Mouse (Mus musculus): Measurements from ENCODE around the gene Itga7. TPM values are rescaled to one million over a fixed set of nuclear protein-coding genes. Genes with fewer than 3 reads are reported as not detected.

Gene Itga7
- 10 to 100 TPM; 30.1 to 35.4 TPM for total RNA-seq (2021)

DNA sequence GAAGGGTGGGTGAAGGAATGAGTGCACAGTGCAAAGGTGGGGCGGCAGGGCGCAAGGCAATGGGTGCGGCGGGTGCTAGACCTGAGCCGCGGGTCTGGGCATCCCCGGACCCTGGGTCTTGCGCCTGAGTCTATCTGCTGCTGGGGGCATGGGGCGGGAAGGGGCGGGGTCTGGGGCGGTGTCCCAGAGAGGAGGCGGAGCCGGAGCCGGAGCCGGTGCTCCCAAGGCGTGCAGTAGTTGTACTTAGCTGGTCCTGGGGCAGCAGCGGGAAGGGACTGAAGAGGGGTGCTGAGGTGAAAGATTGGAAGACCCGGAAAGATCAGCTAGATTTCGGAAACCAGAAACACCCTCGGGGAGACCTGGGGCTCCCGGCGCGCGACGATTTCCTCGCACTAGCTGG lies at the start of gene Itga7:
TSS of gene Itga7 (plus strand) at position 245 of the 400 bp plus-strand sequence.
- no peak for DNase-seq

GRCm38 (mm10) chr10:128888941-128889827 lies 44.4 kb upstream of the Itga7 start:
- no peak for DNase-seq

- no peak for DNase-seq
Observed at GRCm38 (mm10) chr10:128889846-128890245, 43.8 kb upstream of the Itga7 start.

- no peak for DNase-seq
Observed at GRCm38 (mm10) chr10:128890383-128891295, 43.0 kb upstream of the Itga7 start.

DNA sequence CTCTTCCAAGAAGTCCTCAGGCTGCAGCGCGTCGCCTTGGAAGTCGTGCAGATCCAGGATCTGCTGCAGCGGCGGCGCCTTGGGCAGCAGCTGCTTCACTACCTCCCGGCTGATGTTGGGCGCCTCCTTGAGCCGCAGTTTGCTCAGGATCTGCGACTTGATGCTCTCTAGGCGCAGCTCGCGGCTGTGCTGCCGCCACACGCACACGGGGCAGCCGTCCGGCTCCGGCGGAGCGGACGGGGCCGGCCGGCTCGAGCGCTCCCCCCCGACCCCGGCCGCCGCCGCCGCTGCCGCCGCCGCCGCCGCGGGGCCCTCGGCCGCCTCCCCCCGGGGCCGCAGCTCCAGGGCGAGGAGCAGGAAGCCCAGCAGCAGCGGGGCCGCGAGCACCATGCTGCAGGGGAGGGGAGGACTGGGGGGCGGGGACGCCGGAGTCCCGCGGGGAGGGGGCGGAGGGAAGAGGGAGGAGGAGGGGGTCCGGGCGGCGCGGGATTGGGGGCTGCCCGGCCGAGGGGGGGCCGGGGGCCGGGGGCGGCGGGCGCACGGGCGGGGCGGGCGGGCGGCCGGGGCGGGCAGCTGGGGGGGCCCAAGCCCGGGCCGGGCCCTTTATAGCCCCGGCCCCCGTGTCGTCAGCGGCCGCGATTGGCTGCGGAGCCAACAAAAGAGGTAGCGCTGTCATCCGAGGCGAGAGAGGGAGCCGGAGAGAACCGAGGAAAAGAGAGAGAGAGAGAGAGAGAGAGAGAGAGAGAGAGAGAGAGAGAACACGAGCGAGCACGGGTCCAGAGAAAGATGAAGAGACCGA lies 42.1 kb upstream of the Itga7 start, which contains the start of gene Gdf11:
TSS of gene Gdf11 (minus strand) at position 423 of the 799 bp plus-strand sequence.
- peak; percentile 38 to 63 for DNase-seq

DNA sequence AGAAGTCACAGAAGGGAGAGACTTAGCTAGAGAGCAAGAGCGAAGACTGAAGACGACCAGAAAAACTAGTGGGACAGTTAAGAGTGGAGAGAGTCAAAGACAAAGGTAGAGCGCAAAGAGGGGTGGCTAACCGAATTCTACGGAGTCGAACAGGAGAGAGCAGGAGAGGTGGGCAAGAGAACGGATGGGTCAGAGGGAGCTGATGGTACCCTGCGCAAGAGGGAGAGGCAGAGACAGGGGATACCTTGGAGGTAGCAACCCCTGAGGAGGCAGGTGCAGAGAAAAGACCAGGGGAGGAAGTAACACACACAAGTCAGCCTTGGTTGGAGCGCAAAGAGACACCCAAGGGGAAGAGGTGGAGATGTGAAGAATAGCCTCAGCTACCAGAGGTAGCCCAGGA lies 41.4 kb upstream of the Itga7 start:
- DNase-seq: no peak

DNA sequence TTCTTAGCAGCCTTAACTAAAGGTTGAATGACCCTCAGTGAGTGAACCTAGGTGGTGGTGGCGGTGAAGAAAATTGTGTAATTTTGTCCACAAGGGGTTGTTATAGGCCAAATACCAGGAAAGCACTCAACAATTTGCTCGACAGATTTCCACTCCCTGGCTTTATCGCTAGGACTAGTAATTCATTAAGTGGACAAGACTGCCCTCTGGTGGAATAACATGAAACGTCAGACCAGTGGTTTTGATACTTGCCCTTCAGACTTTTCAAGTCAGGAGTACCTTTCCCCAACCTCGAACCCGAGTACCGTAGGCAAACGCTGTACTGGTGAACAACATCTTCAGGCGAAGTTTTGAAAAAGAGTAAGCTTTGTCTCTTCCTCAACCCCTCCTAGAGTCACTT lies 38.2 kb upstream of the Itga7 start:
- DNase-seq: peak in 1 of 2 experiments; percentile 74

DNA sequence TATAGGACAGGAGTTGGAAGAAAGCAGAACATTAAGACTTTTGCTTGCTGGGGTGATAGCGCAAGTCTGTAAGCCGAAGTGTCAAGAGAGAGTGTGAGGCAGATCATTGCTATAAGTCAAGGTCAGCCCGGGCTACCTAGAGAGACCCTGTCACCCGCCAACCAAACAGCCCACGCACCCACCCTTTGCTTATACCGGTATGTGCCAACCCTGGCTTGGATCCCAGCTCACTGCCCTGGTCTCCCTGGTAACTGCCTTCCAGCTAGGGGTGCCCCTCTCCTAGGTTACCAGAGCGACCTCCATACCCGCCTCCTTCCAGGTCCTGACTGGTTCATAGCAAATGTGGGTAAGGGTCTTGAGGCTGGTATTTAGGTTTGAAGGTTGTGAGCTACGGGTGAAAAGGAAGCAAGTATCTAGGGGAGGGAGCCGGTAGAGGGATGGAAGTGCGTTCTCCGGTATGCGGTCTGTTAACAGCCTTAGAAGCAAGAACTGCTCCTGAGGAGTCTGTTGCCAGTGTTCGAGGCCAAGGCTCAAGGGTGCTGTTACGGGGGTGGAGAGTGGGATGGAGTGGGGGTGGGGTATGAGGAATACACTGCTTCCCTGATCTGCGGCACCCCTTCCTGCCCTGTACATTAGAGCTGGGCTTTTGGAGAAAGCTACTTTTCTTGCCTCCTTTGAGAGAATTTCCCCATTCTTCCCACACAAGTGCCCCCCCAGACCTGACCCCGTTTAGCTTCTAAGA lies 37.5 kb upstream of the Itga7 start:
- DNase-seq: peak; percentile 68 to 69

GRCm38 (mm10) chr10:128896807-128897206 lies 36.8 kb upstream of the Itga7 start:
- DNase-seq: no peak

DNA sequence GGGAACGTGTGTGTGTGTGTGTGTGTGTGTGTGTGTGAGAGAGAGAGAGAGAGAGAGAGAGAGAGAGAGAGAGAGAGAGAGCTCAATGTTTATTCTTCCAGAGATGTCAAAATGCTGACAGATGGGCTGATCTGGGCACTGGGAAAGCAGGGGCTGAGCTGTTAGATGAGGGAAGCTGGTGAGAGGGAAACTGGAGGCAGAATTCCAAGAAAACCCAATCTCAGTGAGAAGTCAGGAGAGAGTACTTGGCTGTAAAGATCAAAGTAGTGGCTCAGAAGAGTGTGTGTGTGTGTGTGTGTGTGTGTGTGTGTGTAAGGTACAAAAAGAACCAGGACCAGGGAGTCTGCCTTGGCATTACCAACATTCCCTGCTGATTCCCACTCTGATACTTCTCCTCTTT lies 36.1 kb upstream of the Itga7 start:
- DNase-seq: no peak

DNA sequence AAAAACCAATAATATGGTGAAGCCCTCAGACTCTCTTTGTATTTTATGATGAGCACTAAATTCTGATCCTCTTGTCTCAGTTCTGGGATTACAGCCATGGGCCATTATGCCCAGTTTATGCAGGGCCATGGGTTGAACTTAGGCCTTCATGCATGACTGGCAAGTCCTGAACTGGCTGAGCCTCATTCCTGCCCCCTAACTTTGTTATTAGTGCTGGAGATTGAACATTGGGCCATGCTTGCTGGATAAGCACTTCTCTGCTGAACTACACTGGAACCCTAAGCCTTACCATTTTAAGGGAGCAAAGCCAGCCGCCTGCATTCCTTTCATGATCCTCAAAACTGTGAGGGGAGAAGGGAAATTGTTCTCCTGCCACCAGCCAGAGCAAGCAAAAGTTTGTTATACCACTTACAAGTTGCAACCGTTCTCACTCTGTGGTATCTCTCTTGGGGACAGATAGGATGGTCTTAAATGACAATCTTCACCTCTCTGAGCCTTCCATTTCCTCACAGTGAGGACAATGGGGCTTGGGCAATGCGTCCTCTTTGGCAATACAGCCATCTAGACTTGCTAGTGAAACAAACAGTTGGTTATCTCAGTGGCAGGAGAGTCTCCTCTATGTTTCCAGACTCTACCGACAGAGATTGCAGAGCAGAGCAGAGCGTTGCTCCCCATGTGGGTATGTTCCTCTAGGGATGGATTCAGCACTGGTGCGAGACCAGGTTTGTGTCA lies 33.7 kb upstream of the Itga7 start:
- DNase-seq: no peak

DNA sequence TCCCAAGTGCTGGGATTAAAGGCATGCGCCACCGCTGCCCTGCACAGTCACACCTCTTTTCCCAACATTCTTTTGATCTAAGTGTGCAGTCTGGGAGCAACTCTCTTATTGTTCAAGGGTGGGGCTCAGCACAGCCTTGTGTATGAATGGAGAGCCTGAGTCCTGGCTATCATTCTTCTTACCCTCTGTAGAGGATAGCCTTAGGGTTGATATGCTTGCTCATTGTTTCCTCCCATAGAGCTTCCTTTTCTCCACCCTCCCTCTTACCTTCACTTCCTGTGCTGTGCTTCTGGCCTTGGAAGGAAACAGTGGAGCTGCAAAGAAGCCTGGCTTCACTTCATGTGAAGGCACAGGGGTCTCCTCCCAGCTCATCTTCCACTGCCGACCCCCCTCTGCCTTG lies 32.9 kb upstream of the Itga7 start, which contains the start of gene Cd63:
TSS of gene Cd63 (plus strand) at position 292 of the 400 bp plus-strand sequence.
- no peak for DNase-seq

- DNase-seq: no peak
Observed at GRCm38 (mm10) chr10:128901409-128901808, 32.2 kb upstream of the Itga7 start.

DNA sequence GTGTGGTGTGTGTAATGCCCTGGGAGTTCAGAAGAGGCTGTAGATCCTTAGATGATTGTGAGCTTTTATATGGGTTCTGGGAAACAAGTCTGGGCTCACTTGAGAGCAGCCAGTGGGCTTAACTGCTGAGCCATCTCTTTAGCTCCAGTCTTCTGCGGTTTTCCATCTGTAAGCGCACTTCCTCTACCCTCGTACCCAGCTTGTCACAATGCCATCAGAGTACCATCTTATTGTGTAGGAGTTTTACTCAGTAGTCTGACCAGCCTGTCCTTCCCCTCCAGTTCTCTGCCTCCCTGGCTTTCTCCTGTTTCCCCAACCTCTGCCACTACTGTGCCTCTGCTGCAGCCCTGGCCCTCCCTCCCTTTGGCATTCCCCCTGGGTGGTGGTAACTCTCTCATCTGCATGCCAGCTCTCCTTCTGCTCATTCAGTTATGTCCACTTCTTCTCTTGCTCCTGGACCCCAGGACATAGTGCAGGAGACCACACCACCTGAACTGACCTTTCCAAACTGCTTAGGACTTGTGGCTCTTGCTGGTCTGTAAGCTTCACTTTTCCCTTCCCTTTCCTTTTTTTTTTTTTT lies 31.1 kb upstream of the Itga7 start:
- DNase-seq: no peak

DNA sequence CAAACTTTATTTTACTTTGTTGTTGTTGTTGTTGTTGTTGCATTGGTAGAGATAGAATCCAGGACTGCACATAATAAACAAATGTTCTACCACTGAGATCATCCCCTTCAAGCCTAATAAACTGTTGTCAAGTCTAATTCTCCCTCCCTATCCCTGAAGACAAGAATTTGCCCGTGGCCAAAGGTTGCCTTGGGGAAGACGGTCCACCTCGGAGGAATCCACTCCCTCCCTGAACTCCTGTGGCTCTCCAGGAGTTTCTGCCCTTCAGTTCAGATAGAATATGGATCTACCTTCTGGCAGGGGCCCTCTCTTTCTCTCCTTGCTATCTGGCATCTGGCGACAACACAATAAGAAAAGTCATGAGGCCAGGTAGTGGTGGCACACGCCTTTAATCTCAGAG lies 28.8 kb upstream of the Itga7 start:
- no peak for DNase-seq

GRCm38 (mm10) chr10:128908778-128909448 lies 24.7 kb upstream of the Itga7 start:
- no peak for DNase-seq

DNA sequence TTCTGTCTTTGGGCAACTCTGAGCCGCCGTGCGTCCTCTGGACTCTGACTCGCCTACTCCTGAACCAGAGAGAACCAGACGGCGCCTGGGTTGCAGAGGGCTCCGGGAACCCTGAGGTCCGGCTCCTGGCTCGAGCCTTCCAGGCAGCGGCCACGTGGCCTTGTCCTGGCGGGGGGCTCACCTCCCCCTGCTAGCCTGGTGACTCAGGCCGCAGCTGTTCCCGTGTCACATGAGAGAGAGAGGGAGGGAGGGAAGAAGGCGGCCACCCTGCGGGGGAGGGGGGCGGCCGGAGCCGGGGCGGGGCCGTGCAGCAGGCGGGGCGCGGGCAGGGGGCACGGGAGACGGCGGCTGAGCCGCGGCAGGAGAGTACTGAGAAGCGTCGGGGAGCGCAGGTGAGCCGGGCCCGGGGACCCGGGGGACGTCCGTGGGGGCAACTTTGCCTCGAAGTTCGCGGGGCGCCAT lies 24.0 kb upstream of the Itga7 start:
- peak; percentile 71 to 78 for DNase-seq

DNA sequence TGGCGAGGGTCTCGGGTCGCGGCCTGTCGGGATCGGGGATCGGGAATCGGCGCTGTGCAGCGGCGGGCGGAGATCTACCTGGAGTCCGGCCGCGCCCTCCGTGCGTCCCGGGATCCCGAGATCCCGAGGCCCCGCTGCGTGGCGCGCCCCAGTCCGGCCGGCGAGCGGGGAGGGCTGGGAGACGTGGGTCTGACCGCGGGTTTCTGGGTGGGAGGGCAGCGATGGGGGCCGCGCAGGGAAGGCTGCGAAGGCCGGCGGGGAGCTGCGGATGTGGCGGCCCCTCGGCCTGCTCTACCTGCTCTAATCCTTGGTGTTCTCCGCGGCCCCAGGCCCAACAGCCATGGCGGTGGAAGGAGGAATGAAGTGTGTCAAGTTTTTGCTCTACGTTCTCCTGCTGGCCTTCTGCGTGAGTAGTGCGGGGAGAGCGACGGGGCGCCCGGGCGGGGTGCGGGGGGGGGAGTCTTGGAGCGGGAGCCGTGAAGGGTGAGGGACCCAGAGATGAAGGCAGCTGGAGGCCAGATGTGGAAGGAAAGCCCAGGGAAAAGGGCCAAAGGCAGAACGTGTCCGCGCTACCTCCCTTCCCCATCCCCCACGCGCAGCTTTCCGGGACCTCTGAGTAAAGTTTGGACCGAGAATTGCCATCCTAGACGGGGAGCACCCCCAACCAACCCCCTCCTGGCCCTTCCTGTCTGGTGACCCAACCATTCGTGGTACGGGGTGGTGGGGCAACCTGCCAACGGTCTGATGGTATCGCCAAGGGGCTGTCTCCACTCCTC lies 23.4 kb upstream of the Itga7 start:
- DNase-seq: peak; percentile 53 to 67

- no peak for DNase-seq
Observed at GRCm38 (mm10) chr10:128911430-128911829, 22.2 kb upstream of the Itga7 start.

All from layer of hippocampus, postnatal 36 days (tissue).